Mouse (Mus musculus) limb, embryonic 11.5 days (tissue): ENCODE results near the gene Farp1. TPM values are rescaled to one million over a fixed set of nuclear protein-coding genes. Genes with fewer than 3 reads are reported as not detected.
"Not testable (repeated sequence)": the region's sequence is repeated elsewhere in the genome, so short reads cannot be mapped to it uniquely, and the experiment has no call there.

Experiments
- ATAC-seq: fragments of 200-750 bp; cut with Nextera tagmentation; 2 replicates; pipeline ENCODE4 v1.8.0; 2017; ENCODE audit warnings: low read depth; ENCODE audit not compliant: insufficient number of reproducible peaks, low FRiP score, low TSS enrichment
- DNase-seq: peaks from one replicate; pipeline ENCODE4 v3.0.0-alpha.2; 2015; ENCODE audit warnings: low spot score
- H3K27ac ChIP-seq: fragments of 300-500 bp; sonication (generic); replicated peaks from 2 replicates; pipeline ENCODE4 v1.5.1; 2014; ENCODE audit warnings: low read depth, mild to moderate bottlenecking, low read length
- H3K27me3 ChIP-seq: fragments of 300-500 bp; sonication (generic); 2 replicates; pipeline ENCODE4 v1.6.1; 2014; ENCODE audit warnings: mild to moderate bottlenecking, low read length, mixed read lengths; ENCODE audit not compliant: control insufficient read depth, insufficient read depth
- H3K36me3 ChIP-seq: fragments of 300-500 bp; sonication (generic); 2 replicates; pipeline ENCODE4 v1.6.1; 2014; ENCODE audit warnings: mild to moderate bottlenecking, low read length, moderate library complexity, mixed read lengths; ENCODE audit not compliant: control insufficient read depth, insufficient read depth
- H3K4me1 ChIP-seq: fragments of 300-500 bp; sonication (generic); 2 replicates; pipeline ENCODE4 v1.6.1; 2014; ENCODE audit warnings: low read length, mixed read lengths; ENCODE audit not compliant: control insufficient read depth, insufficient read depth
- H3K4me2 ChIP-seq: fragments of 300-500 bp; sonication (generic); 2 replicates; pipeline ENCODE4 v1.6.1; 2014; ENCODE audit warnings: low read depth, mild to moderate bottlenecking, moderate library complexity; ENCODE audit not compliant: severe bottlenecking
- H3K4me3 ChIP-seq: fragments of 300-500 bp; sonication (generic); 2 replicates; pipeline ENCODE4 v1.5.1; 2014; ENCODE audit warnings: low read depth, low read length
- H3K9ac ChIP-seq: fragments of 300-500 bp; sonication (generic); 2 replicates; pipeline ENCODE4 v1.6.1; 2014; ENCODE audit warnings: mild to moderate bottlenecking, low read length
- H3K9me3 ChIP-seq: fragments of 300-500 bp; sonication (generic); 2 replicates; pipeline ENCODE4 v1.6.1; 2016; ENCODE audit warnings: low read length; ENCODE audit not compliant: control insufficient read depth
- WGBS: fragments of 180-500 bp; shearing (Covaris S2); extraction: QIAGEN DNeasy Blood & Tissue Kit; methylation state at CpG from one replicate; pipeline ENCODE4 v1.1.7; 2014; 5-methylcytosine and 5-hydroxymethylcytosine counted together
- polyA plus RNA-seq: library from polyadenylated mRNA; unstranded; fragments of >200 nt; fragmentation: Nextera tagmentation; extraction: Ambion mirVana; gene quantifications from 2 replicates; pipeline ENCODE4 v1.2.1, GENCODE M21; 2014

Farp1 gene
- polyA plus RNA-seq, 1 experiment from 2014 or later, result 57.6 TPM

- H3K9ac ChIP-seq, result no peak overlapping the region
- H3K27me3 ChIP-seq, result no peaks in the 10 kb centered on the region
- H3K9me3 ChIP-seq, result no peaks in the 10 kb centered on the region
- no peak for ATAC-seq
- H3K36me3 ChIP-seq, result peaks cover 4% of the 10 kb centered on the region; the same call in 1 of the 2 replicates
- 91% methylated on average over 8 of the region's 8 CpGs for WGBS
- H3K4me2 ChIP-seq, result no peak overlapping the region
- peaks cover 11% of the 10 kb centered on the region; the same call in 1 of the 2 replicates for H3K4me1 ChIP-seq
- no peak overlapping the region for H3K27ac ChIP-seq
- no peak overlapping the region for H3K4me3 ChIP-seq
- no peak for DNase-seq
These were observed 151.4 kb downstream of the Farp1 start for GRCm38 (mm10) chr14:121186402-121186894.

- WGBS, result 93% methylated on average over 10 of the region's 10 CpGs
- DNase-seq, ATAC-seq, H3K9ac ChIP-seq, H3K9me3 ChIP-seq, H3K4me1 ChIP-seq, H3K36me3 ChIP-seq, H3K4me2 ChIP-seq, H3K27ac ChIP-seq, H3K4me3 ChIP-seq, H3K27me3 ChIP-seq: not testable (repeated sequence)
These were observed 154.8 kb downstream of the Farp1 start for GRCm38 (mm10) chr14:121189840-121190239.

GRCm38 (mm10) chr14:121190386-121190785 is 155.4 kb downstream of the Farp1 start:
- no peak overlapping the region for H3K4me2 ChIP-seq
- 0 out of 2 replicates have a peak, but pooled peaks cover 3% of the 10 kb centered on the region for H3K4me1 ChIP-seq
- no peak overlapping the region for H3K27ac ChIP-seq
- WGBS, result 96% methylated on average over 9 of the region's 9 CpGs
- H3K9ac ChIP-seq, result no peak overlapping the region
- no peak overlapping the region for H3K4me3 ChIP-seq
- no peak for ATAC-seq
- H3K9me3 ChIP-seq, result no peaks in the 10 kb centered on the region; the same call in 1 of the 2 replicates
- H3K27me3 ChIP-seq, result no peaks in the 10 kb centered on the region
- peaks cover 4% of the 10 kb centered on the region; the same call in 1 of the 2 replicates for H3K36me3 ChIP-seq
- DNase-seq, result no peak

DNA sequence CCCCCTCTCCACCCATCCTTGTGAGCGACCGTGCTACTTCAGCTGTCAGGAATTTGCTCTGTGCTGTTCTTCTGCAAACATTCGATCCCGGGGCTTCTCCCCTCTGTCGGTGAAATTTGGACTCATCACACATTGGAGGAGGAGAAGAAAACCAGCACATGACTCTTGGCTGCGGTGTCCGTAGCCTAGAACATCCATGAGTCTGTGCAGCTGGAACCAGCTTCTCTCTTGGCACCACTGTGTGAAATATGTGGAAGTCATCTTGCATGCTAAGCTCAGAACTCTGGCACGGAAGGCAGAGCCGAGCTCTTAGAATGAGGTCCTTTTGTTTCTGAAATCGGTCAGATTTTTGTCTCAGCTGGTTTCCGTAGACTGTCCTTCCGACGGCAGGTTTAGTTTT is 156.7 kb downstream of the Farp1 start:
- DNase-seq (no peak), ATAC-seq (no peak)
- H3K4me1 ChIP-seq, result 0 out of 2 replicates have a peak, but pooled peaks cover 3% of the 10 kb centered on the region
- WGBS, result 89% methylated on average over 13 of the region's 13 CpGs
- peaks cover 2% of the 10 kb centered on the region; the same call in 1 of the 2 replicates for H3K36me3 ChIP-seq
- no peak overlapping the region for H3K9ac ChIP-seq
- no peak overlapping the region for H3K4me3 ChIP-seq
- H3K4me2 ChIP-seq, result no peak overlapping the region
- no peaks in the 10 kb centered on the region for H3K27me3 ChIP-seq
- no peak overlapping the region for H3K27ac ChIP-seq
- H3K9me3 ChIP-seq, result no peaks in the 10 kb centered on the region; the same call in 1 of the 2 replicates

- 80% methylated on average over 5 of the region's 5 CpGs for WGBS
- no peaks in the 10 kb centered on the region for H3K27me3 ChIP-seq
- H3K4me2 ChIP-seq, result no peak overlapping the region
- 0 out of 2 replicates have a peak, but pooled peaks cover 3% of the 10 kb centered on the region for H3K4me1 ChIP-seq
- DNase-seq, result no peak
- H3K36me3 ChIP-seq, result peaks cover under 1% of the 10 kb centered on the region; the same call in 1 of the 2 replicates
- ATAC-seq, result no peak
- H3K9ac ChIP-seq, result no peak overlapping the region
- no peak overlapping the region for H3K4me3 ChIP-seq
- no peaks in the 10 kb centered on the region; the same call in 1 of the 2 replicates for H3K9me3 ChIP-seq
- H3K27ac ChIP-seq, result no peak overlapping the region
These were observed 157.4 kb downstream of the Farp1 start for GRCm38 (mm10) chr14:121192394-121192793.

DNA sequence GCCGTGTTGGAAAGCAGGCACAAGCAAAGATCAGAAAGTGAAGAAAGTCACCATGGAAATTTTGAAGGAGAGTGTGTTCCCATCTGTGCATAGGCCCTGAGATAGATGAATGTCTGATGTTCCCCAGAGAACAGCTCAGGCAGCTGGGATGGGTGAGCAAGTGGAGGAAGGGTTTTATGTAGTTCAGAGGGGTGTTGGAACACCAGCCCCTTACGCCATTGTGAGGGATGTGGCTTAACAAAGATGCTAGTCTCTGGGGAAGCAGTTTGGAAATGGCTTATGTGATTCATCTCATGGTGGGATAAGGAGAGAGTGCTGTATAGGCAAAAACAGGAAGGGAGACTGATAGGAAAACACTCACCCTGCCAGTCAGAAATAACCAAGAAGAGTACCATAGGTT is 159.0 kb downstream of the Farp1 start:
- no peak for ATAC-seq
- Histone ChIP-seq H3K4me2 (no peak overlapping the region), H3K27me3 (no peaks in the 10 kb centered on the region), H3K4me1 (peaks cover 12% of the 10 kb centered on the region), H3K27ac (no peak overlapping the region), H3K36me3 (no peaks in the 10 kb centered on the region), H3K4me3 (no peak overlapping the region), H3K9ac (no peak overlapping the region), H3K9me3 (no peaks in the 10 kb centered on the region; the same call in 1 of the 2 replicates)
- WGBS, result 86% methylated on average over 2 of the region's 2 CpGs
- no peak for DNase-seq

DNA sequence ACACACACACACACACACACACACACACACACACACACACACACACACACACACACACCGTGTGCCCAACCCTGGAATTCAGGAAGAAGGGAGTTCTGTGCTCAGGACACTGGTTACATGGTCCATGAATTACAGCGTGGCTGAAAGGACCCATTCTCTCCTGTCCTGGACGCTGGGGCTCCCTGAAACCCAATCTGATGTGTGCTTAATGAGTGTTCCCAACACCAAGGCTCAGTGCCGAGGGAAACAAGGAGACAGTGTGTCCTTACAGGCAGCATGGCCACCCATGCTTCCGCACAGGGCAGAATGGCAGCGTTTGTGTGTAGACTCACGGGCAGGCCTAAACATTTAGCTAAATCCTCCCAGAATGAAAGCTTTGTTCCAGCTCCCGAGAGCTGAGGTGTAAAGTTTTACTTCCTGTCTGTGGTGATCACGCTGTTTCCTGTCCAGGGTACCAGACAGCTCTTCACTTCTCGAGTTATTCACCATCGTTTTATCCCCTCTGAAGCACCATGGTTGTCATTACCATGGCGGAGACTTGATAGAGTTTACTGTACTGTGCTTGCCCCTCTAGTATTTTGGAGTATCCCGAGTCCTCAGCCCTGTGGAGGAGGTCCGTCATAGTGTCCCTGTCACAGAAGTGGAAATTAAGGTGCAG is 164.0 kb downstream of the Farp1 start:
- H3K27ac ChIP-seq, result peak overlapping the region; percentile 83
- peaks cover 21% of the 10 kb centered on the region for H3K4me1 ChIP-seq
- H3K27me3 ChIP-seq, result no peaks in the 10 kb centered on the region
- H3K9ac ChIP-seq, result no peak overlapping the region
- no peak overlapping the region for H3K4me3 ChIP-seq
- no peak overlapping the region for H3K4me2 ChIP-seq
- 54% methylated on average over 14 of the region's 14 CpGs for WGBS
- ATAC-seq (peak; percentile 88), DNase-seq (peak; percentile 66)
- peaks cover 3% of the 10 kb centered on the region; the same call in 1 of the 2 replicates for H3K36me3 ChIP-seq
- H3K9me3 ChIP-seq, result no peaks in the 10 kb centered on the region; the same call in 1 of the 2 replicates

- Histone ChIP-seq H3K4me3 (no peak overlapping the region), H3K27me3 (no peaks in the 10 kb centered on the region), H3K9ac (no peak overlapping the region), H3K4me1 (peaks cover 21% of the 10 kb centered on the region), H3K27ac (peak overlapping the region; percentile 83), H3K4me2 (no peak overlapping the region; the same call in 1 of the 2 replicates), H3K9me3 (no peaks in the 10 kb centered on the region; the same call in 1 of the 2 replicates), H3K36me3 (peaks cover 3% of the 10 kb centered on the region; the same call in 1 of the 2 replicates)
- DNase-seq, result no peak
- ATAC-seq, result peak; percentile 27; the same call in 1 of the 2 replicates
- 82% methylated on average over 8 of the region's 8 CpGs for WGBS
These were observed 164.8 kb downstream of the Farp1 start for GRCm38 (mm10) chr14:121199789-121200188.
